19 mouse cellular contexts compared by ENCODE assay signal in the genomic region with DNA sequence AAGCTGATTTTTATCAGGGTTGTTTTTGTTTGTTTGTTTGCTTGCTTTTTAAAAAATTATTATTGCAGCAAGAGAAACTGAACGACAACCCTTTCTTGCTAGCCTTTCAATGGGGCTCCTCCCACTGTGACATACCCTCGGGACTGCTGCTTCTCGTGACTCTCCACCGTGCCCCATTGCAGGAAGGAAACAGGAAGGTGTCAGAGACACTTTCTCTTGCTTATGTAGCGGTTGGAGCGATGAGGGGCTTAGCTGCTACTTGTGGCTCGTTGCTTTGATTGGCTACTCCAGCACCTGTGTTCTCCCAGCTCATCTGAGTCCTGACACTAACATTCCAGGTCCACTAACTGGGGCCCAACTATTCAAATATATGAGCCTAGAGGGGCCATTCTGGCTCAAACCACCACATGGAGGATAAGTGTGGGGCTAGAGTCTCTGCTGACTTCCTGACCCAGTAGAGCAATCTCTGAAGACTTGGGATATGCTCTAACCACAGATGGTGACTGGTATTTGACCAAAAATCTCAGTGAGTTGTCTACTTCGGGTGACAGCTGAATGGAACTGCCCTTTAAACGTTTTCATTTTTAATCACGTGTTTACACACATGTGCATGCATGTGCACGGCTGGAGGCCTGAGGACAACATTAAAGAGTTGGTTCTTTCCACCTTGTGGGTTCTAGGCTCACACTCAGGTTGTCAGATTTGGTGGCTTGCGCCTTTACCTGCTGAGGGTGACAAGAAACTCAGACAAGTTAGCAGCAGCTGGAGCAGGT. TPM values are rescaled to one million over a fixed set of nuclear protein-coding genes. Genes with fewer than 3 reads are reported as not detected.
DNase-seq lines count a peak whose midpoint lies in the region; TF ChIP-seq lines count a peak whose summit lies in the region.
"Had no signal": no experiment of that assay in that cellular context is flagged by ENCODE, and none has a peak within 500 bp of the region (broad histone marks: within the 10 kb centered on the region; RNA-seq: fewer than 3 reads in every experiment).

No protein-coding gene starts in this region.

- no peaks in the 10 kb centered on the region for H3K36me3 ChIP-seq in thymus, adult 2 months (ENCODE audit: control insufficient read depth, insufficient read depth, low read length)
- H3K36me3 ChIP-seq: embryonic facial prominence, embryonic 13.5 days; liver, embryonic 13.5 days; midbrain, embryonic 12.5 days had no signal

- WGBS in thymus, adult 2 months: 27% methylated on average over 12 of the region's 12 CpGs

- no peak overlapping the region for H3K4me3 ChIP-seq in thymus, adult 2 months (ENCODE audit: control insufficient read depth, insufficient read depth, low read length)
- H3K4me3 ChIP-seq in layer of hippocampus, adult 2 months: no peak overlapping the region
- H3K4me3 ChIP-seq: embryonic facial prominence, embryonic 13.5 days; heart, adult 2 months; liver, embryonic 13.5 days; midbrain, embryonic 12.5 days had no signal

- TF ChIP-seq CTCF in thymus, adult 2 months (IDR thresholded peaks at IDR 0.05; ENCODE audit: borderline replicate concordance, control insufficient read depth, extremely low read depth, insufficient read depth, low read length, poor library complexity): no peak
- no peak for TF ChIP-seq CTCF in layer of hippocampus, adult 2 months (conservative IDR thresholded peaks at IDR 0.05)

- H3K27ac ChIP-seq in thymus, adult 2 months (ENCODE audit: control insufficient read depth, insufficient read depth, low read length): peak overlapping the region; percentile 79
- H3K27ac ChIP-seq in layer of hippocampus, adult 2 months: no peak overlapping the region
- H3K27ac ChIP-seq: embryonic facial prominence, embryonic 13.5 days; heart, adult 2 months; liver, embryonic 13.5 days; midbrain, embryonic 12.5 days had no signal

- DNase-seq in 416B (ENCODE audit: low read depth) (peak; percentile 31), adipocyte (ENCODE audit: low spot score) (no peak)
- peak; percentile 71 for DNase-seq in CD4-positive, CD25-positive, alpha-beta regulatory T cell, adult 2 months (ENCODE audit: low read depth, low spot score)
- DNase-seq in naive thymus-derived CD4-positive, alpha-beta T cell, adult 2 months (ENCODE audit: low read depth): peak; percentile 67
- peak; percentile 46 for DNase-seq in thymus, adult 2 months
- no peak for DNase-seq in layer of hippocampus, postnatal 10 days (ENCODE audit: low spot score in 2 of 2)
- no peak for DNase-seq in embryo, embryonic 10 days (ENCODE audit: low spot score)
- DNase-seq in layer of hippocampus, adult 2 months (ENCODE audit: low spot score in 2 of 2): no peak
- DNase-seq: cerebellum, adult 9-11 months; gastrocnemius, postnatal 14 days; heart, adult 2 months; heart, postnatal 4 days; kidney, adult 2 months; kidney, postnatal 14 days; liver, embryonic 13.5 days; right cerebral cortex, postnatal 14 days had no signal

- no peak for TF ChIP-seq POLR2A in thymus, adult 2 months (IDR thresholded peaks at IDR 0.05; ENCODE audit: control insufficient read depth, extremely low read depth, insufficient read depth, low read length, poor library complexity)

- peaks cover 19% of the 10 kb centered on the region for H3K4me1 ChIP-seq in thymus, adult 2 months (replicated peaks; ENCODE audit: control insufficient read depth, insufficient read depth, low read length)
- H3K4me1 ChIP-seq: liver, embryonic 13.5 days; midbrain, embryonic 12.5 days had no signal

- H3K27me3 ChIP-seq in thymus, adult 2 months (ENCODE audit: control insufficient read depth, insufficient read depth, low read length): no peaks in the 10 kb centered on the region
- H3K27me3 ChIP-seq: embryonic facial prominence, embryonic 13.5 days; midbrain, embryonic 12.5 days had no signal

RNA-seq across cellular contexts. Expression of a gene that starts 14.1 kb away (rescaled TPM):
- 119 and 124 TPM in 2 replicates for polyA plus RNA-seq in thymus, adult 2 months (2012; rRNA removed)
- 10 to 100 TPM in 1 of 2 experiments, 1 to 10 TPM in 1; 9.6 to 10.4 TPM for total RNA-seq in layer of hippocampus, postnatal 10 days (2021)
- total RNA-seq in layer of hippocampus, adult 2 months (2021): 1 to 10 TPM; 4.1 to 4.4 TPM

RNA-seq across cellular contexts. Expression of a gene that starts 44.9 kb away (rescaled TPM):
- polyA plus RNA-seq in thymus, adult 2 months (2012; rRNA removed): 8.9 and 9.5 TPM in 2 replicates
- total RNA-seq in layer of hippocampus, postnatal 10 days (2021): not detected
- not detected for total RNA-seq in layer of hippocampus, adult 2 months (2021)
- total RNA-seq: megakaryocyte progenitor cell, adult 5-6 weeks had no signal

RNA-seq across cellular contexts. Expression of a gene that starts 59.5 kb away (rescaled TPM):
- 5.7 and 7.3 TPM in 2 replicates for polyA plus RNA-seq in thymus, adult 2 months (2012; rRNA removed)
- total RNA-seq in layer of hippocampus, postnatal 10 days (2021): 100 to 1,000 TPM; 129 to 132 TPM
- total RNA-seq in layer of hippocampus, adult 2 months (2021): 100 to 1,000 TPM; 162 to 170 TPM
- total RNA-seq: megakaryocyte progenitor cell, adult 5-6 weeks had no signal

Comparison
In these comparisons a context has a peak if more than half of its experiments do, and no peak if none do; other contexts are left out.
1. DNase-seq: peak in 416B (single experiment), CD4-positive, CD25-positive, alpha-beta regulatory T cell, adult 2 months (single experiment), naive thymus-derived CD4-positive, alpha-beta T cell, adult 2 months (single experiment) and thymus, adult 2 months (single experiment); none in adipocyte (single experiment), layer of hippocampus, postnatal 10 days (0 of 2), embryo, embryonic 10 days (single experiment) and layer of hippocampus, adult 2 months (0 of 2).